Mouse (Mus musculus): ENCODE measurements around the gene Otud7b. TPM values are rescaled to one million over a fixed set of nuclear protein-coding genes. Genes with fewer than 3 reads are reported as not detected.

Otud7b gene
- polyA plus RNA-seq, 1 experiment from 2014 or later = 11.3 TPM

DNA sequence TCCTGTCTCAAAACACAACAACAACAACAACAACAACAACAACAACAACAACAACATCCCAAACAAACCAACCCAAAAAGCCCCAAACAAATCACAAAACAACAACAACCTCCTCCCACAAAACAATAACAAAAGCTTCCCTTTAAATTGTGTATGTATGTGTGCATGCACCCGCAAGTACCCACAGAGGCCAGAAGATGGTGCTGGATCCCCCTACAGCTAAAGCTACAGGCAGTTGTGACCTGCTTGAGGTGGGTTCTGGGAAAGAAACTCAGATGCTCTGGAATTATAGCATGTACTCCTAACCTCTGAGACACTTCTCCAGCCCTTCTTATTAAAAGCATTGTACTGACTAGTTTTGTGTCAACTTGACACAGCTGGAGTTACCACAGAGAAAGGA, 23.3 kb upstream of the Otud7b start:
- Histone ChIP-seq H3K9ac (ENCODE audit: low read length) (no peak overlapping the region), H3K27ac (ENCODE audit: low read depth, low read length) (no peak overlapping the region), H3K4me2 (ENCODE audit: low read depth, low read length, severe bottlenecking) (no peak overlapping the region), H3K4me1 (replicated peaks; ENCODE audit: control insufficient read depth, insufficient read depth, low read length) (no peaks in the 10 kb centered on the region), H3K27me3 (ENCODE audit: control insufficient read depth, insufficient read depth, low read length) (no peaks in the 10 kb centered on the region), H3K4me3 (ENCODE audit: low read depth, low read length) (no peak overlapping the region), H3K36me3 (ENCODE audit: control insufficient read depth, insufficient read depth, low read length) (no peaks in the 10 kb centered on the region), H3K9me3 (ENCODE audit: control insufficient read depth, low read length) (no peaks in the 10 kb centered on the region)
- DNase-seq (ENCODE audit: low spot score) (no peak), ATAC-seq (replicated peaks; ENCODE audit: low FRiP score) (no peak)
- 65% methylated on average over 1 of the region's 1 CpGs for WGBS

DNA sequence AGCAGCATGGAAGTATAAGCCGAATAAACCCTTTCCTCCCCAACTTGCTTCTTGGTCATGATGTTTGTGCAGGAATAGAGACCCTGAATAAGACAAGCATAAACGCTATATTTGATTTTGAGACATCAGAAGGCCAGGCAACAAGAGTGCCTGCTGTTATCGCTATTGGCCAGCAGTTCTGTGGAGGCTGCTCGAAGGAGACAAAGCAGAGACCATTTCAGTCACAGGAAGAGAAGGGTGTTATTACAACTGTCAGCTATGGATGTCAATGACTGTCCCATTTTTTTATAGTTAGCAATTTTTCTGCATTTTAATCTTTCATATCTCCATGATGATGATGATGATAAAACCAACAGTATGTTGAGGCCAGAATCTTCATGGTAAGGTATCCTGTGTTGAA, 22.7 kb upstream of the Otud7b start:
- no peaks in the 10 kb centered on the region for H3K27me3 ChIP-seq (ENCODE audit: control insufficient read depth, insufficient read depth, low read length)
- no peak overlapping the region for H3K4me3 ChIP-seq (ENCODE audit: low read depth, low read length)
- H3K27ac ChIP-seq (ENCODE audit: low read depth, low read length) = no peak overlapping the region
- no peak overlapping the region for H3K4me2 ChIP-seq (ENCODE audit: low read depth, low read length, severe bottlenecking)
- no peak overlapping the region for H3K9ac ChIP-seq (ENCODE audit: low read length)
- DNase-seq (ENCODE audit: low spot score) (no peak), ATAC-seq (replicated peaks; ENCODE audit: low FRiP score) (no peak)
- H3K4me1 ChIP-seq (replicated peaks; ENCODE audit: control insufficient read depth, insufficient read depth, low read length) = no peaks in the 10 kb centered on the region
- no peaks in the 10 kb centered on the region for H3K36me3 ChIP-seq (ENCODE audit: control insufficient read depth, insufficient read depth, low read length)
- 83% methylated on average over 4 of the region's 4 CpGs for WGBS
- H3K9me3 ChIP-seq (ENCODE audit: control insufficient read depth, low read length) = no peaks in the 10 kb centered on the region

DNA sequence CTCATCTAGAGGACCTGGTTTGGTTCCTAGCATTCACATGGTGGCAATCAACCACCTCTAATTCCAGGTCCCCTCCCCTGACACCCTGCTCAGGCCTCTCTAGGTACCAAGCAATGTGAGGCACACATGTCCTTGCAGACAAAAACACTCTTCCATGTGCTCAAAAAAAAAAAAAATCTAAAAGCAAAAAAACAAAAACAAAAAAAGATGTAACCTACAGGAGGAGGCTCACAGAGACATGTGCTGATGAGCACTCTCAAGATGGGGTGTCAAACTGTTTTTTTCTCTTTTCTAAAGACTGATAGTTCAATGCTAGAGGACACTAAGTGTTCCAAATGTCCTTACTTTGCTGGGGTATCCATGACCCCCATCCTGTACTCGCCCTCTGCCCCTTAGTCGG, 22.2 kb upstream of the Otud7b start:
- DNase-seq (ENCODE audit: low spot score) (no peak), ATAC-seq (replicated peaks; ENCODE audit: low FRiP score) (no peak)
- H3K27me3 ChIP-seq (ENCODE audit: control insufficient read depth, insufficient read depth, low read length) = no peaks in the 10 kb centered on the region
- no peak overlapping the region for H3K4me2 ChIP-seq (ENCODE audit: low read depth, low read length, severe bottlenecking)
- no peak overlapping the region for H3K4me3 ChIP-seq (ENCODE audit: low read depth, low read length)
- H3K36me3 ChIP-seq (ENCODE audit: control insufficient read depth, insufficient read depth, low read length) = no peaks in the 10 kb centered on the region
- no peaks in the 10 kb centered on the region for H3K4me1 ChIP-seq (replicated peaks; ENCODE audit: control insufficient read depth, insufficient read depth, low read length)
- no peak overlapping the region for H3K27ac ChIP-seq (ENCODE audit: low read depth, low read length)
- WGBS = 88% methylated on average over 2 of the region's 2 CpGs
- H3K9me3 ChIP-seq (ENCODE audit: control insufficient read depth, low read length) = no peaks in the 10 kb centered on the region
- H3K9ac ChIP-seq (ENCODE audit: low read length) = no peak overlapping the region

DNA sequence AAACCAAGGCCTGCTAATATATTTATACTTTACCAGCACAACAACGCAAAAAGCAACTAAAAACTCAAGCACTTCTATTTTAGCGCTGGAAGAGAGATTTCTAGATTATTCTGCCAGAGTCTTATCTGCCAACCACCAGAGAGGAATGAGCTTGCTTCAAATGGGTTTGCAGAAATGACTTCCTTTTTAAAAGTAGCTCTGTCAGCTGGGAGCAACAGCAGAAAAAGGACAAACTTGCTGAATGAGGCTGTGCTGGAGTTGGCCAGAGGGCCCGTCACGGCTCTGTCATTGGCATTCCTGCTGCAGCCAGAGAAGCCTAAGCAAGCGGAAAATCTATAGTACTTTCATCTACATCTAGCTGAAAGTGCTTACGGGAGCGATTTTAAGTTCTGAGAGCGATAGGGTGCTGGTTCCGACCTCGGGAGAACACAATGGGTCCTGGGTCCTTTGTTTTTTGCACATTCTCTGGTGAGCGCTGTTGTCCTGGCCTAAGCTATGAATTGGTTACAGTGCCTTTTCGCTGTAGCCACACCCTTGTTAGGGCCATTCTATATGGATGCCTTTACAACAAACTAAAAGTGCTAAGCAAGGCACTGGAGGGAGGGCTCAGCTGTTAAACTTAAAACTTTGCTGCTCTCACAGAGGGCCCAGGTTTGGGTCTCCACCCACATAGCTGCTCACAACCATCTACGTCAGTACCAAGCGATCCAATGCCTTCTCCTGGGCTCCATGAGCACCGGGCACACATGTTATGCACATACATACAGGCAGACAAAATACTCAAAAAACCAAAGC, 21.4 kb upstream of the Otud7b start:
- ATAC-seq (replicated peaks; ENCODE audit: low FRiP score) = no peak
- no peaks in the 10 kb centered on the region for H3K4me1 ChIP-seq (replicated peaks; ENCODE audit: control insufficient read depth, insufficient read depth, low read length)
- no peak overlapping the region for H3K4me2 ChIP-seq (ENCODE audit: low read depth, low read length, severe bottlenecking)
- DNase-seq (ENCODE audit: low spot score) = no peak
- H3K27me3 ChIP-seq (ENCODE audit: control insufficient read depth, insufficient read depth, low read length) = no peaks in the 10 kb centered on the region
- no peak overlapping the region for H3K27ac ChIP-seq (ENCODE audit: low read depth, low read length)
- H3K36me3 ChIP-seq (ENCODE audit: control insufficient read depth, insufficient read depth, low read length) = no peaks in the 10 kb centered on the region
- no peak overlapping the region for H3K4me3 ChIP-seq (ENCODE audit: low read depth, low read length)
- WGBS = 71% methylated on average over 15 of the region's 15 CpGs
- no peak overlapping the region for H3K9ac ChIP-seq (ENCODE audit: low read length)
- H3K9me3 ChIP-seq (ENCODE audit: control insufficient read depth, low read length) = no peaks in the 10 kb centered on the region

DNA sequence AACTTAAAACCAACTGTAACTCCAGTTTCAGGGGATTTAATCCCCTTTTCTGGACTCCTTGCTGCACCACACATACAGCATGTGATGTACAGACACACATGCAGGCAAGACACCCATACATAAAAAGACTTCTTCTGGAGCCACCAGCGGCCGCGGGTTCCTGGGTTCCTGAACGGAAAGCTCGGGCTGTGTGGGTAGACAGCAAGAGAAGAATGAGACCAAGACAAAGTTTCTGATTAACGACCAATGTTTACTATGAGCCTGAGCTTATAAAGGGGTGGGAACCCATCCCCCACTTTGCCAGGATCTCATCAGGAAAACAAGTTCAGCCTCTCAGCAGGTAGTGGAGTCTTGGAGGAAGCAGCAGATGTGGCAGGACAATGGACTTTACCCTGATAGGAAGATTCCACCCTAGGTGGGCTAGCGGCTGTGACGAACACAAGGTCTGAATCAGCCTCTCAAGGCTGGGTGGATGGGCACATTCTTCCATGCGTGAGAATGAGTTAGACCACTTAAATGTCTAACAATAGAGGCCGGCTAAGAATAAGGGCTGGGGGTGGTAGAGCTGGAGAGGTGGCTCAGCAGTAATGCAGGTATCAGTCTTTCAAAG, 20.1 kb upstream of the Otud7b start:
- Histone ChIP-seq H3K4me1 (replicated peaks; ENCODE audit: control insufficient read depth, insufficient read depth, low read length) (no peaks in the 10 kb centered on the region), H3K9ac (ENCODE audit: low read length) (no peak overlapping the region), H3K4me2 (ENCODE audit: low read depth, low read length, severe bottlenecking) (no peak overlapping the region), H3K9me3 (ENCODE audit: control insufficient read depth, low read length) (no peaks in the 10 kb centered on the region), H3K27me3 (ENCODE audit: control insufficient read depth, insufficient read depth, low read length) (no peaks in the 10 kb centered on the region), H3K27ac (ENCODE audit: low read depth, low read length) (no peak overlapping the region), H3K4me3 (ENCODE audit: low read depth, low read length) (no peak overlapping the region), H3K36me3 (ENCODE audit: control insufficient read depth, insufficient read depth, low read length) (no peaks in the 10 kb centered on the region)
- DNase-seq (ENCODE audit: low spot score) (no peak), ATAC-seq (replicated peaks; ENCODE audit: low FRiP score) (no peak)
- WGBS = 78% methylated on average over 10 of the region's 10 CpGs

DNA sequence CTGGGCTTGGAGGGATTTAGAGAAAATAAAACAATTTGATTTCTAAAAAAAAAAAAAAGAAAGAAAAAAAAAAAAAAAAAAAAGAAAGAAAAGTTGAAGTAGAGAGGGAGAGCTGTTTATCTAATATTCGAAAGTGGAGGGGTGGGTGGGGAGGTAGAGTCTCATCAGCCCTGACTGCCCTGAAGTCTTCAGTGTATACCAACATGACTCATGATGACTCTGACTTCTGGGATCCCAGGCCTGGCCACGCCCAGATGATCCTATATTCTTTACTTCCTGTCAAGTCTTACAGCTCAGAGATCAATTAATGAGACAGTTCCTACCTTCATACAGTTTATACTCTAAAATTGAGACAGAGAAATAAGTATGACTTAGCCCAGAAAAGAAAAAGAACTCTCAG, 17.1 kb upstream of the Otud7b start:
- ATAC-seq (replicated peaks; ENCODE audit: low FRiP score) = no peak
- Histone ChIP-seq H3K27me3 (ENCODE audit: control insufficient read depth, insufficient read depth, low read length) (no peaks in the 10 kb centered on the region), H3K4me3 (ENCODE audit: low read depth, low read length) (no peak overlapping the region), H3K36me3 (ENCODE audit: control insufficient read depth, insufficient read depth, low read length) (no peaks in the 10 kb centered on the region), H3K9me3 (ENCODE audit: control insufficient read depth, low read length) (no peaks in the 10 kb centered on the region), H3K4me1 (replicated peaks; ENCODE audit: control insufficient read depth, insufficient read depth, low read length) (no peaks in the 10 kb centered on the region), H3K27ac (ENCODE audit: low read depth, low read length) (no peak overlapping the region), H3K9ac (ENCODE audit: low read length) (no peak overlapping the region), H3K4me2 (ENCODE audit: low read depth, low read length, severe bottlenecking) (no peak overlapping the region)
- 71% methylated on average over 2 of the region's 2 CpGs for WGBS
- no peak for DNase-seq (ENCODE audit: low spot score)

DNA sequence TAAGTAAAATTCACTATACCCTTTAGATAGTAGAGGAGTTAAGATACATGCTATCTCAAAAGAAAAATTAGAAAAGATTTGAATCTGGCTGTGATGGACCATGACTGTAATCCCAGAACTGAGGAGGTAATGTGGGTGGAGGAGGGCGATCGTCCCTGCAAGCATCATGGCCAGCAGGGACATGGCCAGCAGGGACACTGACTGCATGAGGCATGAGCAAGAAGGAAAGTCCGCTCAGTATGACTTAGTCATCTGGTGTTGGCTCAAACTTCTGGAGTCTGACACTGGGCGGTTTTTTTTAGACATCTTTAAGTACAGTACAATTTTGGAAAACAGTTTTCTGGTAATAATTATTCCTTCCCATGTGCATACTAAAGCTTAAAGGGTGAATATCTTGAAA, 16.5 kb upstream of the Otud7b start:
- H3K9ac ChIP-seq (ENCODE audit: low read length) = no peak overlapping the region
- no peak for ATAC-seq (replicated peaks; ENCODE audit: low FRiP score)
- WGBS = 83% methylated on average over 4 of the region's 4 CpGs
- no peaks in the 10 kb centered on the region for H3K4me1 ChIP-seq (replicated peaks; ENCODE audit: control insufficient read depth, insufficient read depth, low read length)
- no peaks in the 10 kb centered on the region for H3K9me3 ChIP-seq (ENCODE audit: control insufficient read depth, low read length)
- no peak overlapping the region for H3K4me2 ChIP-seq (ENCODE audit: low read depth, low read length, severe bottlenecking)
- H3K4me3 ChIP-seq (ENCODE audit: low read depth, low read length) = no peak overlapping the region
- no peaks in the 10 kb centered on the region for H3K36me3 ChIP-seq (ENCODE audit: control insufficient read depth, insufficient read depth, low read length)
- H3K27ac ChIP-seq (ENCODE audit: low read depth, low read length) = no peak overlapping the region
- H3K27me3 ChIP-seq (ENCODE audit: control insufficient read depth, insufficient read depth, low read length) = no peaks in the 10 kb centered on the region
- no peak for DNase-seq (ENCODE audit: low spot score)

DNA sequence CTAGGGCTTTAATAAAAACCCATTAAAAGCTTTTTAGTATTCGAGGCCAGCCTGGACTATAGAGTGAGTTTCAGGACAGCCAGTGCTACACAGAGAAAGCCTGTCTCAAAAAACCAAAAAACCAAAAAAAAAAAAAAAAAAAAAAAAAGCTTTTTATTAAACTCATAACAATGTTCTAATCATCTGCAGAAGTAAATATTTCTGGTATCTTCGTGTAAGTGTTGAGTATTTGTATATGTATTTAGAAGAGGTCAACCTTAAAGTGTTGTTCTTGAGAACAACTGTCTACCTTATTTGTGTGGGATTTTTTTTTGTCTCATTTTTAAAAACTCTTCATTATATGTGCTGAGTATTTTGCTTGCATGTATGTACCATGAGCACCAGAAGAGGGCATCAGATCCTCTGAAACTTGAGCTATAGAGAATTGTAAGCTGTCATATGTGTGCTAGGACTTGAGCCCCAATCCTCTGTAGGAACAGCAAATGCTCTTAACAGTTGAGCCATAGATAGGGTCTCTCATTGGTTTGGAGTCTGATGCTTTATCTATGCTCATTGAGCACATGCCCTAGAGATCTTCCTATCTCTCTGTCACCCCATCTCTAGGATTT, 14.3 kb upstream of the Otud7b start:
- H3K36me3 ChIP-seq (ENCODE audit: control insufficient read depth, insufficient read depth, low read length) = no peaks in the 10 kb centered on the region
- H3K4me2 ChIP-seq (ENCODE audit: low read depth, low read length, severe bottlenecking) = no peak overlapping the region
- DNase-seq (ENCODE audit: low spot score) = no peak
- no peak overlapping the region for H3K4me3 ChIP-seq (ENCODE audit: low read depth, low read length)
- H3K9ac ChIP-seq (ENCODE audit: low read length) = no peak overlapping the region
- ATAC-seq (replicated peaks; ENCODE audit: low FRiP score) = no peak
- H3K9me3 ChIP-seq (ENCODE audit: control insufficient read depth, low read length) = no peaks in the 10 kb centered on the region
- H3K27me3 ChIP-seq (ENCODE audit: control insufficient read depth, insufficient read depth, low read length) = no peaks in the 10 kb centered on the region
- H3K27ac ChIP-seq (ENCODE audit: low read depth, low read length) = no peak overlapping the region
- H3K4me1 ChIP-seq (replicated peaks; ENCODE audit: control insufficient read depth, insufficient read depth, low read length) = no peaks in the 10 kb centered on the region
- 71% methylated on average over 2 of the region's 2 CpGs for WGBS

Data from forebrain, embryonic 11.5 days (tissue).